Mouse (Mus musculus) liver, embryonic 15.5 days (tissue): ENCODE data around the gene Gm28043. TPM values are rescaled to one million over a fixed set of nuclear protein-coding genes. Genes with fewer than 3 reads are reported as not detected.
A peak's percentile ranks its signal among the peaks of the same experiment; 100 is the strongest.

Experiments
- ATAC-seq: fragments of 200-750 bp; cut with Nextera tagmentation; 2 replicates; pipeline ENCODE4 v1.8.0; 2017; ENCODE audit warnings: moderate number of reproducible peaks, mild to moderate bottlenecking, moderate library complexity; ENCODE audit not compliant: insufficient read depth
- H3K27ac ChIP-seq: fragments of 300-500 bp; sonication (generic); replicated peaks from 2 replicates; pipeline ENCODE4 v1.5.1; 2015; ENCODE audit warnings: mild to moderate bottlenecking, inconsistent platforms
- H3K27me3 ChIP-seq: fragments of 300-500 bp; sonication (generic); 2 replicates; pipeline ENCODE4 v1.6.1; 2015; ENCODE audit warnings: mild to moderate bottlenecking, inconsistent platforms
- H3K36me3 ChIP-seq: fragments of 300-500 bp; sonication (generic); replicated peaks from 2 replicates; pipeline ENCODE4 v1.6.1; 2015; ENCODE audit warnings: moderate library complexity, mild to moderate bottlenecking, inconsistent platforms
- H3K4me1 ChIP-seq: fragments of 300-500 bp; sonication (generic); replicated peaks from 2 replicates; pipeline ENCODE4 v1.6.1; 2015; ENCODE audit warnings: inconsistent platforms
- H3K4me2 ChIP-seq: fragments of 300-500 bp; sonication (generic); 2 replicates; pipeline ENCODE4 v1.6.1; 2015; ENCODE audit warnings: moderate library complexity, mild to moderate bottlenecking, inconsistent platforms
- H3K4me3 ChIP-seq: fragments of 300-500 bp; sonication (generic); replicated peaks from 2 replicates; pipeline ENCODE4 v1.5.1; 2015; ENCODE audit warnings: mild to moderate bottlenecking, inconsistent platforms
- H3K9ac ChIP-seq: fragments of 300-500 bp; sonication (generic); 2 replicates; pipeline ENCODE4 v1.6.1; 2015; ENCODE audit warnings: moderate library complexity, mild to moderate bottlenecking, inconsistent platforms
- H3K9me3 ChIP-seq: fragments of 300-500 bp; sonication (generic); replicated peaks from 2 replicates; pipeline ENCODE4 v1.6.1; 2016; ENCODE audit warnings: inconsistent platforms
- WGBS: fragments of 180-500 bp; shearing (Covaris S2); methylation state at CpG from one replicate; pipeline ENCODE4 v1.1.7; 2015; ENCODE audit warnings: mixed read lengths; ENCODE audit not compliant: insufficient replicate concordance; 5-methylcytosine and 5-hydroxymethylcytosine counted together
- polyA plus RNA-seq: library from polyadenylated mRNA; unstranded; fragments of >200 nt; fragmentation: Nextera tagmentation; extraction: Ambion mirVana; gene quantifications from 2 replicates; pipeline ENCODE4 v1.2.1, GENCODE M21; 2015

Gene Gm28043
- polyA plus RNA-seq, 1 experiment from 2014 or later, result 1.1 TPM

DNA sequence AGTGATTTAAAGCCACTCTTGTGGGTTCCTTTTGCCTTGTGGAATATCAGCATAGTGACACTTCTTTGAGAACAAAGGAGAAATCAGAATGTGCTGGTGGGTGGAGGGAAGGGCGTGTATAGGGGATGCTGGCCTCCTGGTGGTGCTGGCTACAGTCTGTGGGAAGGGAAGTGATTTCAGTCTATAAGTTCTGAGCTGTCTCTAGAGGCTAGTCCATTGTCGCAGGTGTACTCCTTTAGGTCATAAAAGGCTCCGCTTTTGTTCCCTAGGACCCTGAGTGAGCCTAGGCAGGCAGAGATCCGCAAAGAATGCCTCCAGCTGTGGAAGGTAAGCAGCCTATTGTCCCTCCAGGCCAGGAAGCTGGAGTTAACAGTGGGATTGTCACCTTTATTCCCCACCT, 79.8 kb downstream of the Gm28043 start:
- 82% methylated on average over 4 of the region's 4 CpGs for WGBS

DNA sequence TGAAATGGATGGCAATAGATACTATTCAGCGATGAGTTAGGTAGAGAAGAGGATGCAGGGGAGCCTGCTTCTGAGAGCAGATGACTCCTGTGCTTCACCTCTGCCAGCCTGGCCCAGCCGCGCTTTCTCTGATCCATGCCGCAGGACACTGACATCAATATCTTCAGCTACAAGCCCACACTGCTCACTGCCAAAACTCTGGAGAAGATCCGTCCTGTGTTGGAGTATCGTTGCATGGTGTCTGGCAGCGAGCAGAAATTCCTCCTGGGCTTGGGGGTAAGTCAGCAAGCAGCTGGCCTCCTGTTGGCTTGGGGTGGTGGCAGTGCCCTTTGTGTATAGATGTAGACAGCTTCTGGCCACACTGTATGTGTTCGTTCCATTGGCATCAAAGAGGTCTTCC, 82.3 kb downstream of the Gm28043 start:
- H3K4me1 ChIP-seq, result no peaks in the 10 kb centered on the region
- H3K27me3 ChIP-seq, result no peaks in the 10 kb centered on the region
- H3K36me3 ChIP-seq, result peaks cover 90% of the 10 kb centered on the region
- H3K27ac ChIP-seq, result no peak overlapping the region
- 93% methylated on average over 8 of the region's 8 CpGs for WGBS
- no peak overlapping the region for H3K9ac ChIP-seq
- H3K4me2 ChIP-seq, result no peak overlapping the region
- no peaks in the 10 kb centered on the region for H3K9me3 ChIP-seq
- no peak overlapping the region for H3K4me3 ChIP-seq
- no peak for ATAC-seq

More for the DNA sequence above, 79.8 kb downstream of the Gm28043 start:
- Histone ChIP-seq H3K27me3 (no peaks in the 10 kb centered on the region), H3K4me2 (no peak overlapping the region), H3K27ac (no peak overlapping the region), H3K4me1 (no peaks in the 10 kb centered on the region), H3K4me3 (no peak overlapping the region), H3K36me3 (peaks cover 90% of the 10 kb centered on the region), H3K9ac (no peak overlapping the region), H3K9me3 (no peaks in the 10 kb centered on the region)
- no peak for ATAC-seq

DNA sequence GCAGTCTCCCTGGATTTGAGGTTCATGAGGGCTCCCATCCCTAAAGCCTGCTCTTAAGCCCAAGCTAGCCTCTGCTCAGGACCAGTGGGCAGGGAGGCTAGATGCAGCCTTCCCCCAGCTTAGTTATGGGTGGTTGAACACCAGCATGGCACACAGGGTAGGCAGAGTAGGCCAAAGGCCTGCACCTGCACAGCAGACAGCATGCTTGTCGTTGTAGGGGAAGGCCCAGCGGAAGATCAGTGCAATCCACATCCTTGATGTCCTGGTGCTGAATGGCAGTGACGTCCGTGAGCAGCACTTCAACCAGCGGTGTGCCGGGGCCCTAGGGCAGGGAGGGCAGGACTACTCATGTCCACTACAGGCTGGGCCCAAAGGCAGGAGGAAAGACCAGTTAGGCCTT, 83.7 kb downstream of the Gm28043 start:
- Histone ChIP-seq H3K9me3 (no peaks in the 10 kb centered on the region), H3K4me3 (no peak overlapping the region), H3K27me3 (no peaks in the 10 kb centered on the region), H3K9ac (no peak overlapping the region), H3K27ac (no peak overlapping the region), H3K36me3 (peaks cover 99% of the 10 kb centered on the region), H3K4me1 (no peaks in the 10 kb centered on the region), H3K4me2 (no peak overlapping the region)
- 87% methylated on average over 6 of the region's 6 CpGs for WGBS
- ATAC-seq, result no peak

DNA sequence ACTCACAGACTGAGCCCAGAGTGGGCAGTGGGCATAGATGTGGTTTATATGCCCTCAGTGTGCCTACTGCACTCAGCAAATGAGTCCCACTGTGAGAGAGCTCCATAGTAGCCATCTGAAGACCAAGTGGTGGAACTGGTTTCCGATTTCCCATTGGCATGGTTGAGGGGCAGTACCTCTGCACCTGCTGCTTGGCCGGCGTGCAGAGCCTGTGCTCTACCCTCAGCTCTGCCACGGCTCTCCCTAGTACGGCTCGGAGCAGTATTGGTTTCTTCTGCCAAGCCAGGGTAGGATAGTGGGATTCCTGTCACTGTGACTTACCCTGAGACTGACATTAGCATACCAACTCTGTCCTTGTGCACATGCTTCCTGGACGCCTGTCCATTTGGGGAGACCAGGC, 85.9 kb downstream of the Gm28043 start:
- Histone ChIP-seq H3K4me1 (peaks cover 6% of the 10 kb centered on the region; the same call in 1 of the 2 replicates), H3K4me3 (no peak overlapping the region), H3K36me3 (peaks cover 97% of the 10 kb centered on the region), H3K27ac (no peak overlapping the region), H3K9ac (no peak overlapping the region), H3K27me3 (no peaks in the 10 kb centered on the region), H3K4me2 (no peak overlapping the region), H3K9me3 (no peaks in the 10 kb centered on the region)
- no peak for ATAC-seq
- 81% methylated on average over 7 of the region's 7 CpGs for WGBS

DNA sequence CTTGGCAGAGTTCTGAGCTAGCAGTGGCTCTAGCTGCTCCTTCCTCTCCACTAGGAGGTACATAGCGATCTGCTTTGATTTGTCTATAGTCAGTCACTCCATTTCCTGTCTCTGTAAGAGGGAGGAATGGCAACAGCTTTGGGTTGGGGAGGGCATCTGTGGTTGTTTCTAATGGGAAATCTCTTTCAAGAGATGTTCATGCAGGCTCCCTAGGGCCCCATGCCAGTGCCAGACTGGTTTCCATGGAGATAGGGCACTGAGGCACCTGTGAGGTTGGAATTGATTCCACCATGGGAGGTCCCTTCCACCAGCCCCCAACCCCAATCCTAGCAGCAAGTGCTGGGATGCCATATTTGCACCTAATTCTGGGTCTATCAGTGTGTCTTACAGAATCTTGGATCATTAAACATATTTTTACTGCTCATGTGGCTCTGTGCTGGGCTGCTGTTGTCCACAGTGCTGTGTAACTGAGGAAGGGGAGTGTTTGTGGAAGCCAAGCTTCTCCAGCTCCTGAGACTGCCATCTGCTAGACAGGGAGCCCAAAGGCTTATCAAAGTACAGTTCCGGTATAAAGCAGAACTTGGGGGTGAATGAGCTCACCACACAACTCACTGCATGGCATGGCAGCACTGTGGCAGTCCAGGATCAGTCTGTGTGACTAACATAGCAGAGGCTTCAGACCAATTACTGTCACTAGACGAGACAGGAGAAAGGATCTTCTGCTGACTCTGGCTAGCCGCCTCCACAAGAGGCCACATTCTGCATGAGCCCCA, 88.4 kb downstream of the Gm28043 start:
- WGBS, result 57% methylated on average over 4 of the region's 4 CpGs
- no peak overlapping the region for H3K4me2 ChIP-seq
- H3K9ac ChIP-seq, result no peak overlapping the region
- no peak overlapping the region for H3K4me3 ChIP-seq
- no peaks in the 10 kb centered on the region for H3K27me3 ChIP-seq
- no peak overlapping the region for H3K27ac ChIP-seq
- no peak for ATAC-seq
- H3K36me3 ChIP-seq, result peaks cover 73% of the 10 kb centered on the region
- peaks cover 8% of the 10 kb centered on the region for H3K4me1 ChIP-seq
- no peaks in the 10 kb centered on the region for H3K9me3 ChIP-seq

DNA sequence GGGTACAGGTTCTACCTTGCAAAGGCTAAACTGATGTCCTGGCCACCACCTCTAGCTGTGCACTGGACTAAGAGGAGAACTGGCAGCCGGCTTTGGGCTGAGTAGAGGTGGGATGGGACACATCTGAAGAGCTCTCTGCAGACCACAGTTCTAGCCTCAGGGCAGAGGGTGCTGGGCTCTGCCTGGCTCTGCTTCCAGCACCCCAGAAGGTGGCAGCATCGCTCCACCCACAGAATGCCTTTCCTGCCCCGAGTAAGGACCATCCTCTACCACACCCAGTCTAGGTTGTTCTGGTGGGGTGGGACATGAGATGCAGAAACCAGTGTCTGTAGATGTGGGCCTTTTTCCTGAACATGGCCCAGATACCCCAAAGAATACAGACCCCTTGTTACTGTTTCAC, 90.1 kb downstream of the Gm28043 start:
- peaks cover 21% of the 10 kb centered on the region for H3K4me1 ChIP-seq
- peak; percentile 23; the same call in 1 of the 2 replicates for ATAC-seq
- H3K9me3 ChIP-seq, result no peaks in the 10 kb centered on the region
- no peak overlapping the region for H3K4me3 ChIP-seq
- peaks cover 56% of the 10 kb centered on the region for H3K36me3 ChIP-seq
- 37% methylated on average over 3 of the region's 3 CpGs for whole genome bisulfite sequencing
- no peak overlapping the region for H3K4me2 ChIP-seq
- H3K27ac ChIP-seq, result no peak overlapping the region
- H3K27me3 ChIP-seq, result no peaks in the 10 kb centered on the region
- no peak overlapping the region for H3K9ac ChIP-seq

DNA sequence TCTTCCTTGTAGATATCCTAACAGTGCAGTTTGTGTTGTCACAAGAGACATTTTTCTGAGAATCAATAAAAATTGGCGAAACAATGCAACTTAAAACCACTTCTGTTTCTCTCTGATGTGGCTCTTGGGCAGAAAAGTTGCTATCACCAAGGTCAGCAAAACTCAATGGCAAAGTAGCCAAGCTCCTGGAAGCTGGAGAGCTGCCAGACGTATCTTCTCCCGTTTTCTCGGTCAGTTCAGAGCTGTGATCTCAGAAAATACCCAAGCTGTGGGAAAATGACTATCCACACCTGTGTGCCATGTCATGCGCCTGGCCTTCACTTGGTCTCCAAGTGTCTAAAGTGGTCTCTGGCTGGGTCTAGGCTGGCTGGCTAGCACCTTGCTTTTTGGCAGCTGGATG, 91.2 kb downstream of the Gm28043 start:
- ATAC-seq, result no peak

DNA sequence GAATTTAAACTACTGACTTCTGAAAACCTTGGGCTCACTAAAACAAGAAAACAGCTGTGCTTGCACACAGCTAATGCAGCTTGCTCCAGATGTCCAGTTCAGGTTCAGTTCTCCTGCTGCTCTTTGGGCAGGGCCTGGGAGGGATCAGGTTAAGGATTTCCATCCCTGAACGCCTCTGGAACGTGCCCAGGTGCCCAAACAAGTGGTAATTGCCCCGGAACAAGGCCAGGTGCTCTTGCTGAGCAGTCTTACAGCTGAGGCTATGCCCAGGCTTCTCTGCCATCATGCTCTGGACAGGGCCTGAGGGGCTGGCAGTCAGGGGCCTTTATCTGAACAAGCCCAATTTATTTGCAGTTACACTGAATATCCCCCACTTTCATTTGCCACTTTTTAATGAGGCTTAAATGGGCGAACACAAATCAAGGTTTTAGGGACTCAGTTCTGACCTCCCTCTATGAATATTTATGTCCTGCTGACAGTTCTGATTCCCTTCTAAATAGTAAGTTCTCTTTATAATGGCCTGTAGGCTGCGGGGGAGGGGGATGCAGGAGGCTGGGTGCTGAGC, 92.4 kb downstream of the Gm28043 start:
- Histone ChIP-seq H3K9me3 (no peaks in the 10 kb centered on the region), H3K4me1 (peaks cover 34% of the 10 kb centered on the region), H3K27me3 (no peaks in the 10 kb centered on the region), H3K27ac (no peak overlapping the region), H3K4me3 (no peak overlapping the region), H3K4me2 (no peak overlapping the region), H3K36me3 (peaks cover 33% of the 10 kb centered on the region), H3K9ac (no peak overlapping the region)
- WGBS, result 68% methylated on average over 5 of the region's 5 CpGs
- no peak for ATAC-seq

More for the DNA sequence above, 91.2 kb downstream of the Gm28043 start:
- H3K36me3 ChIP-seq, result peaks cover 45% of the 10 kb centered on the region
- no peak overlapping the region for H3K9ac ChIP-seq
- 74% methylated on average over 5 of the region's 5 CpGs for WGBS
- no peak overlapping the region for H3K4me3 ChIP-seq
- peaks cover 23% of the 10 kb centered on the region for H3K4me1 ChIP-seq
- no peaks in the 10 kb centered on the region for H3K9me3 ChIP-seq
- H3K27me3 ChIP-seq, result no peaks in the 10 kb centered on the region
- no peak overlapping the region for H3K27ac ChIP-seq
- no peak overlapping the region for H3K4me2 ChIP-seq

DNA sequence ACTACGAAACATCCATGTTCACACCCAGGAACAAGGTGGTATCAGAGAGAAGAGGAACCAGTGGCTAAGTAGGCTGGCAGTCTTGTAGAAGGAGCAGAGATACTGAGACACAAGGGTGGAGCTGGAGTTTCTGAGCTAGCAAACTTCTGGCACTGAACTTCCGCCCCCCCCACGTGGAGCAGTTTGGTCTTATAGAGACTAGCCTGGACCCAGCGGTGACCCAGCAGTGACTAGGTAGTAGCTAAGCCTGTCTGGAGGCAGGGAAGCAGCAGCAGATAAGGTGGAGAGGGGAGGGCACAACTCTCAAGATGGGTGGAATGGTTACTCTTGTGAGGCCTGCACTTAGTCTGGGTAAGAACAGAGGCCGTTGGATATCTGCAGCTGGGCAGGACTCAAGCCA, 94.1 kb downstream of the Gm28043 start:
- Histone ChIP-seq H3K27me3 (no peaks in the 10 kb centered on the region), H3K4me3 (no peak overlapping the region), H3K27ac (no peak overlapping the region), H3K4me2 (no peak overlapping the region), H3K9ac (no peak overlapping the region), H3K9me3 (no peaks in the 10 kb centered on the region), H3K36me3 (peaks cover 16% of the 10 kb centered on the region), H3K4me1 (peaks cover 34% of the 10 kb centered on the region)
- peak; percentile 40; the same call in 1 of the 2 replicates for ATAC-seq
- WGBS, result 46% methylated on average over 5 of the region's 5 CpGs

DNA sequence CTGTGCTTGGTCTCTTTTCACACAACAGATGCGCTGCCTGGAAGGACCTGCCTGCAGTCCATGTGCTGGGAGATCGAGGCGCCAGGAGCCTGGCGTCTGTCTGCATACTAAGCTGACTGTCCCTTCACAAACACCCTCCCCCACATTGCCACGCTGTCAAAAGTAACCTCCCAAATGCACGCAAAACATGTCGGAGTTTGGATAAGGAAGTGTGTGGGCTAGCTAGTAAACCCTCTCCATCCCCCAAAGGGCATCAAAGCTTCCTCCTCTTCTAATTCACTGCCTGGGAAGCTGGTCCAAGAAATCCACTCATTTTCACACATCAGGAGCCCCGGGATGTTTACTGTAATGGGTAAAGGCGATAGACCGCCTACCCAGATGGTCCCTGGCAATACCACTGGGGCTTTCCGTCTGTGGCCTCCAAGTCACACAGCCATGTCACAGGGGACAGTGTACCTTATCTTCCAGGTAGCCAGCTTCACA, 95.9 kb downstream of the Gm28043 start:
- Histone ChIP-seq H3K9ac (no peak overlapping the region), H3K4me1 (peaks cover 30% of the 10 kb centered on the region), H3K27me3 (no peaks in the 10 kb centered on the region), H3K4me3 (no peak overlapping the region), H3K4me2 (no peak overlapping the region), H3K36me3 (peaks cover 3% of the 10 kb centered on the region; the same call in 1 of the 2 replicates), H3K27ac (no peak overlapping the region), H3K9me3 (no peaks in the 10 kb centered on the region)
- ATAC-seq, result no peak
- 69% methylated on average over 11 of the region's 11 CpGs for WGBS

DNA sequence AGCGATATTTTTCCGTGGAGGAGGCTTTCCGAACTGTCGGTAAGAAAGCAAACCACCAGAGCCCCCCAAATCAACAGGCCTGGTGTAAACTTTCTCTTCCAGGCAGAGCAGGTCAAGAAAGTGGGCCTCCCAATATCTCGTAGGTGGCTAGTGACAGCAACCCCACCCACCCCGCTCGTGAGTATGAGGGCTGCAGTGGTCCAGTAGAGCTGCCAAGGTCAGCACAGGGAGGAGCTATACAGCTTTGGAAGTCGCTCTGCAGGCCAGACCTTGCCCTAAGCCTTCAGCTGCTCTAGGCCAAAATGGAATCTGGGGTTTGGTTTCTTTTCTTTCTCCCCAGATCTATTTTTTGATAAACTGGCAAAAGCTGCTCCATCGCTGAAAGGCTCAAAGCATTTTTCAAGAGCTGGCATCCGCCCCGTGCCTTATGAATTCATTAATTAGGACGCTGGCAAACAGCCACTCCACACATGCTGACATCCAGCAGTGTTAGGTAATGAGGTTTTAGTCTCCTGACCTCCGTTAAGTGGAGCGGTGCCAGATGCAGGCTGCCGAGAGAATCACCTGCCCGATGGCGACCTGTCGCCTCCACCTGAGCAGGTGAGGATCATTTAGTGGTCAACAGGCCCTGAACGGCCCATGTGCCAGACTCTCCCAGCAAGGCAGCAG, 96.5 kb downstream of the Gm28043 start:
- ATAC-seq, result no peak
- no peaks in the 10 kb centered on the region for H3K27me3 ChIP-seq
- WGBS, result 74% methylated on average over 19 of the region's 19 CpGs
- H3K9ac ChIP-seq, result no peak overlapping the region
- peaks cover 3% of the 10 kb centered on the region; the same call in 1 of the 2 replicates for H3K36me3 ChIP-seq
- peaks cover 35% of the 10 kb centered on the region for H3K4me1 ChIP-seq
- no peaks in the 10 kb centered on the region for H3K9me3 ChIP-seq
- H3K27ac ChIP-seq, result no peak overlapping the region
- H3K4me2 ChIP-seq, result no peak overlapping the region
- H3K4me3 ChIP-seq, result no peak overlapping the region
